In genomic region chr17:32856713-32857112, GRCm38 (mm10) we compare ENCODE assay signal across 6 mouse cellular contexts. TPM values are rescaled to one million over a fixed set of nuclear protein-coding genes. Genes with fewer than 3 reads are reported as not detected.
A peak's percentile ranks its signal among the peaks of the same experiment; 100 is the strongest.
ATAC-seq lines count a peak whose summit lies in the region.
"Had no signal": no experiment of that assay in that cellular context is flagged by ENCODE, and none has a peak within 500 bp of the region (broad histone marks: within the 10 kb centered on the region; RNA-seq: fewer than 3 reads in every experiment).

No protein-coding gene starts in this region.

- ATAC-seq in CD4-positive, CD25-positive, alpha-beta regulatory T cell, adult 4 months: peak; percentile 53
- ATAC-seq in hematopoietic stem cell, adult 5-6 weeks (replicated peaks in 1 of 2; ENCODE audit: insufficient read depth in 1 of 2, low FRiP score in 2 of 2, low TSS enrichment in 1 of 2, low read depth in 1 of 2, poor library complexity in 2 of 2, severe bottlenecking in 2 of 2): peak; percentile 48 to 65; a peak in 2 of 4 replicates
- peak; percentile 49; the same call in 1 of the 2 replicates for ATAC-seq in megakaryocyte, adult 5-6 weeks (ENCODE audit: poor library complexity, severe bottlenecking)
- ATAC-seq in megakaryocyte-erythroid progenitor cell, adult 5-6 weeks (replicated peaks; ENCODE audit: low FRiP score, low TSS enrichment, poor library complexity, severe bottlenecking): 0 out of 2 replicates have a peak, but pooled peaks have one; percentile 70
- 0 out of 2 replicates have a peak, but pooled peaks have one; percentile 30 for ATAC-seq in neutrophil, adult 5-6 weeks (ENCODE audit: extremely low read depth, insufficient number of reproducible peaks, low FRiP score, poor library complexity, severe bottlenecking)

RNA-seq across cellular contexts. Expression of gene Zfp799, which starts 26.7 kb away (rescaled TPM):
- polyA plus RNA-seq in CD4-positive, CD25-positive, alpha-beta regulatory T cell, adult 4 months (2017; shearing (Covaris generic)): 1 to 10 TPM; 4.3 to 6.8 TPM
- 10.6 and 19.9 TPM in 2 replicates for total RNA-seq in hematopoietic stem cell, adult 5-6 weeks (2017)
- 2.4 and 3.2 TPM in 2 replicates for total RNA-seq in megakaryocyte, adult 5-6 weeks (2015)
- 2.6 and 3.3 TPM in 2 replicates for total RNA-seq in megakaryocyte, adult 5-6 weeks (2017)
- 3.6 and 4.4 TPM in 2 replicates for total RNA-seq in megakaryocyte-erythroid progenitor cell, adult 5-6 weeks (2014; fragmentation: Nextera tagmentation)
- total RNA-seq in megakaryocyte-erythroid progenitor cell, adult 5-6 weeks (2017): 1.5 and 6.1 TPM in 2 replicates
- total RNA-seq in neutrophil, adult 5-6 weeks (2017): 4.9 and 12.2 TPM in 2 replicates
- total RNA-seq: MEL had no signal

RNA-seq across cellular contexts. Expression of gene Zfp870, which starts 34.7 kb away (rescaled TPM):
- polyA plus RNA-seq in CD4-positive, CD25-positive, alpha-beta regulatory T cell, adult 4 months (2017; shearing (Covaris generic)): 10 to 100 TPM; 11.6 to 13.8 TPM
- 6.6 and 7.0 TPM in 2 replicates for total RNA-seq in hematopoietic stem cell, adult 5-6 weeks (2017)
- 2.4 and 3.4 TPM in 2 replicates for total RNA-seq in megakaryocyte, adult 5-6 weeks (2015)
- total RNA-seq in megakaryocyte, adult 5-6 weeks (2017): 2.1 and 2.9 TPM in 2 replicates
- total RNA-seq in megakaryocyte-erythroid progenitor cell, adult 5-6 weeks (2014; fragmentation: Nextera tagmentation): 6.9 and 7.6 TPM in 2 replicates
- total RNA-seq in megakaryocyte-erythroid progenitor cell, adult 5-6 weeks (2017): 1.1 and 6.5 TPM in 2 replicates
- 5.4 and 6.1 TPM in 2 replicates for total RNA-seq in neutrophil, adult 5-6 weeks (2017)
- total RNA-seq: MEL had no signal

RNA-seq across cellular contexts. Expression of gene Zfp811, which starts 47.0 kb away (rescaled TPM):
- polyA plus RNA-seq in CD4-positive, CD25-positive, alpha-beta regulatory T cell, adult 4 months (2017; shearing (Covaris generic)): under 1 TPM; 0.22 to 0.98 TPM
- 0.13 TPM in 1 of 2 replicates, not detected in the other for total RNA-seq in hematopoietic stem cell, adult 5-6 weeks (2017)
- total RNA-seq in megakaryocyte, adult 5-6 weeks (2015): not detected in 2 replicates
- total RNA-seq in megakaryocyte, adult 5-6 weeks (2017): 0.18 TPM in 1 of 2 replicates, not detected in the other
- not detected in 2 replicates for total RNA-seq in megakaryocyte-erythroid progenitor cell, adult 5-6 weeks (2014; fragmentation: Nextera tagmentation)
- total RNA-seq in megakaryocyte-erythroid progenitor cell, adult 5-6 weeks (2017): 0.11 TPM in 1 of 2 replicates, not detected in the other
- not detected in 2 replicates for total RNA-seq in neutrophil, adult 5-6 weeks (2017)
- total RNA-seq: MEL had no signal

Comparison
In these comparisons a context has a peak if more than half of its experiments do, and no peak if none do; other contexts are left out.
1. Peak in every context shown above with its lines: ATAC-seq.